Mouse (Mus musculus) myocyte (in vitro differentiated cells): ENCODE results near the gene Cpsf4l. TPM values are rescaled to one million over a fixed set of nuclear protein-coding genes. Genes with fewer than 3 reads are reported as not detected.

Source experiments
- H3K27me3 ChIP-seq: one replicate; pipeline ENCODE4 v1.6.1; 2011; ENCODE audit not compliant: control insufficient read depth, insufficient read depth, insufficient read length
- H3K36me3 ChIP-seq: one replicate; pipeline ENCODE4 v1.6.1; 2011; ENCODE audit not compliant: control insufficient read depth, insufficient read depth
- H3K4me2 ChIP-seq: one replicate; pipeline ENCODE4 v1.6.1; 2011; ENCODE audit warnings: low read depth, control low read depth
- H3K4me3 ChIP-seq: one replicate; pipeline ENCODE4 v1.5.1; 2011; ENCODE audit warnings: mild to moderate bottlenecking, control low read depth, moderate library complexity
- H3K79me2 ChIP-seq: one replicate; pipeline ENCODE4 v1.6.1; 2011; ENCODE audit not compliant: control insufficient read depth, insufficient read depth
- H3ac ChIP-seq: one replicate; pipeline ENCODE4 v1.6.1; 2011; ENCODE audit not compliant: control insufficient read depth, insufficient read length
- CEBPB ChIP-seq: IDR thresholded peaks from 2 replicates; pipeline ENCODE4 v1.6.1; 2011; ENCODE audit warnings: mild to moderate bottlenecking, moderate library complexity; ENCODE audit not compliant: poor library complexity, insufficient read depth, severe bottlenecking
- E2F4 ChIP-seq: IDR thresholded peaks from one replicate; pipeline ENCODE4 v1.6.1; 2011; ENCODE audit warnings: mild to moderate bottlenecking, control low read depth, moderate library complexity; ENCODE audit not compliant: insufficient read depth
- MAX ChIP-seq: IDR thresholded peaks from one replicate; pipeline ENCODE4 v1.6.1; 2011; ENCODE audit warnings: low read depth, mild to moderate bottlenecking, control low read depth
- MYOD1 ChIP-seq, 3 experiments: IDR thresholded peaks; one replicate each; pipeline ENCODE4 v1.6.1; 2011; ENCODE audit warnings: control low read depth in 2 of 3, low read depth in 2 of 3, mild to moderate bottlenecking in 2 of 3, moderate library complexity in 1 of 3; ENCODE audit not compliant: insufficient read length in 2 of 3, control insufficient read depth in 1 of 3
- MYOG ChIP-seq, 3 experiments: IDR thresholded peaks; one replicate each; pipeline ENCODE4 v1.6.1; 2011; ENCODE audit warnings: control low read depth in 2 of 3, low read depth in 2 of 3, mild to moderate bottlenecking in 2 of 3; ENCODE audit not compliant: insufficient read length in 2 of 3, control insufficient read depth in 1 of 3, insufficient read depth in 1 of 3
- POLR2A ChIP-seq: IDR thresholded peaks from one replicate; pipeline ENCODE4 v1.6.1; 2011; ENCODE audit warnings: low read depth, mild to moderate bottlenecking, control low read depth, moderate library complexity; ENCODE audit not compliant: insufficient read length
- POLR2AphosphoS2 ChIP-seq: IDR thresholded peaks from one replicate; pipeline ENCODE4 v1.6.1; 2011; ENCODE audit warnings: low read depth, control low read depth; ENCODE audit not compliant: insufficient read length
- REST ChIP-seq: IDR thresholded peaks from one replicate; pipeline ENCODE4 v1.6.1; 2011; ENCODE audit warnings: mild to moderate bottlenecking, control low read depth, moderate library complexity; ENCODE audit not compliant: insufficient read depth, insufficient read length
- SRF ChIP-seq: IDR thresholded peaks from one replicate; pipeline ENCODE4 v1.6.1; 2011; ENCODE audit warnings: low read depth; ENCODE audit not compliant: control insufficient read depth, insufficient read length
- TCF12 ChIP-seq: IDR thresholded peaks from one replicate; pipeline ENCODE4 v1.6.1; 2011; ENCODE audit warnings: mild to moderate bottlenecking, control low read depth; ENCODE audit not compliant: poor library complexity, insufficient read depth, severe bottlenecking
- TCF3 ChIP-seq: IDR thresholded peaks from one replicate; pipeline ENCODE4 v1.6.1; 2011; ENCODE audit warnings: low read depth, control low read depth; ENCODE audit not compliant: insufficient read length
- USF1 ChIP-seq: IDR thresholded peaks from one replicate; pipeline ENCODE4 v1.6.1; 2011; ENCODE audit warnings: low read depth, mild to moderate bottlenecking, control low read depth, moderate library complexity
- polyA plus RNA-seq: library from polyadenylated mRNA; unstranded; fragments of >200 nt; fragmentation: generic; extraction: Trizol; gene quantifications from one replicate; pipeline ENCODE4 v1.2.1, GENCODE M21; 2012; ENCODE audit warnings: missing spikeins

The Cpsf4l gene
- polyA plus RNA-seq, 1 experiment, result 0.06 TPM

GRCm38 (mm10) chr11:113752685-113753430, 43.0 kb upstream of the Cpsf4l start:
- peaks cover 14% of the 10 kb centered on the region for H3K79me2 ChIP-seq
- TF ChIP-seq TCF12 (no peak), CEBPB (no peak), MYOD1 (IDR thresholded peaks at IDR 0.05; ENCODE audit: control insufficient read depth in 1 of 3, insufficient read length in 2 of 3, low read depth in 2 of 3) (no peak), POLR2A (no peak), REST (no peak)
- no peaks in the 10 kb centered on the region for H3K36me3 ChIP-seq
- no peak overlapping the region for H3ac ChIP-seq
- peak overlapping the region; percentile 88 for H3K4me3 ChIP-seq
- H3K4me2 ChIP-seq, result peak overlapping the region; percentile 79
- H3K27me3 ChIP-seq, result no peaks in the 10 kb centered on the region

GRCm38 (mm10) chr11:113752158-113752661, 42.4 kb upstream of the Cpsf4l start:
- no peak overlapping the region for H3ac ChIP-seq
- no peaks in the 10 kb centered on the region for H3K36me3 ChIP-seq
- H3K79me2 ChIP-seq, result peaks cover 20% of the 10 kb centered on the region
- TF ChIP-seq CEBPB, result no peak
- no peak for TF ChIP-seq TCF3
- TF ChIP-seq USF1, result no peak
- TF ChIP-seq MYOD1 (IDR thresholded peaks at IDR 0.05; ENCODE audit: control insufficient read depth in 1 of 3, insufficient read length in 2 of 3, low read depth in 2 of 3), result no peak
- TF ChIP-seq POLR2A, result no peak
- no peak for TF ChIP-seq E2F4
- no peak for TF ChIP-seq SRF
- no peak for TF ChIP-seq MAX
- TF ChIP-seq POLR2AphosphoS2, result no peak
- H3K4me3 ChIP-seq, result peak overlapping the region; percentile 88
- H3K27me3 ChIP-seq, result no peaks in the 10 kb centered on the region
- peak overlapping the region; percentile 79 for H3K4me2 ChIP-seq

- Histone ChIP-seq H3K4me3 (peak within 1 kb of the TSS; percentile 88), H3K36me3 (peaks cover 3% of the 10 kb centered on the region), H3K4me2 (peak within 1 kb of the TSS; percentile 83), H3ac (peak within 1 kb of the TSS; percentile 47), H3K79me2 (peaks cover 23% of the 10 kb centered on the region), H3K27me3 (no peaks in the 10 kb centered on the region)
- TF ChIP-seq POLR2AphosphoS2, result peak; percentile 80
- TF ChIP-seq MYOG (IDR thresholded peaks at IDR 0.05; ENCODE audit: control insufficient read depth in 1 of 3, insufficient read depth in 1 of 3, insufficient read length in 2 of 3, low read depth in 2 of 3), result peak in 1 of 3 experiments; percentile 11
- peak; percentile 94 for TF ChIP-seq POLR2A
- no peak for TF ChIP-seq SRF
Measured at GRCm38 (mm10) chr11:113751484-113752084, 41.8 kb upstream of the Cpsf4l start, which contains the start of gene Cdc42ep4. Gene Cdc42ep4 (minus strand): TSS chr11:113751881.

- H3K36me3 ChIP-seq, result peaks cover 3% of the 10 kb centered on the region
Measured at GRCm38 (mm10) chr11:113750571-113751483, 41.0 kb upstream of the Cpsf4l start.

GRCm38 (mm10) chr11:113749749-113750351, 40.0 kb upstream of the Cpsf4l start:
- no peak for TF ChIP-seq TCF3
- TF ChIP-seq SRF, result no peak
- TF ChIP-seq USF1, result no peak
- no peak for TF ChIP-seq TCF12
- no peak for TF ChIP-seq MYOG (IDR thresholded peaks at IDR 0.05; ENCODE audit: control insufficient read depth in 1 of 3, insufficient read depth in 1 of 3, insufficient read length in 2 of 3, low read depth in 2 of 3)
- no peak for TF ChIP-seq POLR2A
- no peak for TF ChIP-seq CEBPB
- no peak for TF ChIP-seq POLR2AphosphoS2
- no peak for TF ChIP-seq REST
- no peak for TF ChIP-seq MYOD1 (IDR thresholded peaks at IDR 0.05; ENCODE audit: control insufficient read depth in 1 of 3, insufficient read length in 2 of 3, low read depth in 2 of 3)
- TF ChIP-seq E2F4, result no peak
- no peak for TF ChIP-seq MAX
- Histone ChIP-seq H3K27me3 (no peaks in the 10 kb centered on the region), H3K4me2 (peak overlapping the region; percentile 83), H3K79me2 (peaks cover 23% of the 10 kb centered on the region), H3K36me3 (peaks cover 3% of the 10 kb centered on the region), H3ac (peak overlapping the region; percentile 47), H3K4me3 (peak overlapping the region; percentile 88)

More at GRCm38 (mm10) chr11:113750571-113751483, 41.0 kb upstream of the Cpsf4l start:
- Histone ChIP-seq H3K4me2 (peak overlapping the region; percentile 83), H3K79me2 (peaks cover 23% of the 10 kb centered on the region), H3K27me3 (no peaks in the 10 kb centered on the region), H3K4me3 (peak overlapping the region; percentile 88), H3ac (peak overlapping the region; percentile 47)
- TF ChIP-seq POLR2A, result peak; percentile 22
- TF ChIP-seq MAX, result no peak
